Comparison of ENCODE assay signal across 8 mouse cellular contexts in genomic region chrX:94235190-94235555, GRCm38 (mm10). TPM values are rescaled to one million over a fixed set of nuclear protein-coding genes. Genes with fewer than 3 reads are reported as not detected.
DNase-seq lines count a peak whose midpoint lies in the region; ATAC-seq lines count a peak whose summit lies in the region.

No protein-coding gene starts in this region.

- H3K4me1 ChIP-seq in embryonic facial prominence, embryonic 13.5 days: no peaks in the 10 kb centered on the region
- H3K4me1 ChIP-seq in intestine, embryonic 14.5 days (replicated peaks; ENCODE audit: control insufficient read depth, insufficient read depth, low read length): no peaks in the 10 kb centered on the region
- no peaks in the 10 kb centered on the region for H3K4me1 ChIP-seq in stomach, embryonic 16.5 days (ENCODE audit: control insufficient read depth, insufficient read depth, low read length)

- peaks cover 66% of the 10 kb centered on the region for H3K27me3 ChIP-seq in embryonic facial prominence, embryonic 13.5 days
- H3K27me3 ChIP-seq in intestine, embryonic 14.5 days (replicated peaks; ENCODE audit: control insufficient read depth, insufficient read depth, low read length): 0 out of 2 replicates have a peak, but pooled peaks cover 32% of the 10 kb centered on the region
- peaks cover 24% of the 10 kb centered on the region; the same call in 1 of the 2 replicates for H3K27me3 ChIP-seq in stomach, embryonic 16.5 days (ENCODE audit: control insufficient read depth, insufficient read depth, low read length)

- peak overlapping the region; percentile 57 for H3K4me2 ChIP-seq in embryonic facial prominence, embryonic 13.5 days
- peak overlapping the region; percentile 51 for H3K4me2 ChIP-seq in intestine, embryonic 14.5 days (ENCODE audit: low read length)
- H3K4me2 ChIP-seq in stomach, embryonic 16.5 days (ENCODE audit: low read depth, low read length): peak overlapping the region; percentile 57

- H3K9ac ChIP-seq in embryonic facial prominence, embryonic 13.5 days: peak overlapping the region; percentile 82
- peak overlapping the region; percentile 67 for H3K9ac ChIP-seq in intestine, embryonic 14.5 days (ENCODE audit: low read length)
- H3K9ac ChIP-seq in stomach, embryonic 16.5 days (ENCODE audit: low read length): peak overlapping the region; percentile 79

- no peaks in the 10 kb centered on the region for H3K9me3 ChIP-seq in embryonic facial prominence, embryonic 13.5 days
- H3K9me3 ChIP-seq in intestine, embryonic 14.5 days (ENCODE audit: control insufficient read depth, low read length): no peaks in the 10 kb centered on the region
- H3K9me3 ChIP-seq in stomach, embryonic 16.5 days (replicated peaks; ENCODE audit: control insufficient read depth, low read length): no peaks in the 10 kb centered on the region

- H3K27ac ChIP-seq in embryonic facial prominence, embryonic 13.5 days: peak overlapping the region; percentile 85
- H3K27ac ChIP-seq in intestine, embryonic 14.5 days (ENCODE audit: low read depth): peak overlapping the region; percentile 84
- peak overlapping the region; percentile 41; the same call in 1 of the 2 replicates for H3K27ac ChIP-seq in stomach, embryonic 16.5 days (ENCODE audit: low read length)

- DNase-seq in adrenal gland, adult 18-20 months (ENCODE audit: low spot score in 2 of 2): peak; percentile 12 to 29
- no peak for DNase-seq in adrenal gland, postnatal 4 days (ENCODE audit: low spot score in 2 of 2)
- peak; percentile 46 for DNase-seq in retina, embryonic 14.5 days (ENCODE audit: low spot score)
- no peak for DNase-seq in retina, postnatal 1 day
- DNase-seq in intestine, embryonic 14.5 days (ENCODE audit: low spot score): no peak

- H3K36me3 ChIP-seq in embryonic facial prominence, embryonic 13.5 days: no peaks in the 10 kb centered on the region
- H3K36me3 ChIP-seq in intestine, embryonic 14.5 days (ENCODE audit: control insufficient read depth, insufficient read depth, low read length): no peaks in the 10 kb centered on the region
- H3K36me3 ChIP-seq in stomach, embryonic 16.5 days (ENCODE audit: control insufficient read depth, insufficient read depth, low read length): no peaks in the 10 kb centered on the region

- no peak for ATAC-seq in embryonic facial prominence, embryonic 13.5 days (ENCODE audit: insufficient number of reproducible peaks, insufficient read depth, low FRiP score, low TSS enrichment, low read depth)
- no peak; the same call in 1 of the 2 replicates for ATAC-seq in intestine, embryonic 14.5 days (replicated peaks; ENCODE audit: low FRiP score, low TSS enrichment, low read depth)
- ATAC-seq in megakaryocyte, adult 5-6 weeks (ENCODE audit: poor library complexity, severe bottlenecking): peak; percentile 26; the same call in 1 of the 2 replicates
- no peak; the same call in 1 of the 2 replicates for ATAC-seq in stomach, embryonic 16.5 days (ENCODE audit: insufficient read depth, low FRiP score)

- peak overlapping the region; percentile 60 for H3K4me3 ChIP-seq in embryonic facial prominence, embryonic 13.5 days
- peak overlapping the region; percentile 50 for H3K4me3 ChIP-seq in intestine, embryonic 14.5 days (ENCODE audit: low read depth, low read length)
- peak overlapping the region; percentile 66 for H3K4me3 ChIP-seq in stomach, embryonic 16.5 days (replicated peaks; ENCODE audit: low read length)

- 17% methylated on average over 35 of the region's 35 CpGs for WGBS in embryonic facial prominence, embryonic 13.5 days
- 22% methylated on average over 29 of the region's 35 CpGs for WGBS in intestine, embryonic 14.5 days
- WGBS in stomach, embryonic 16.5 days: 9% methylated on average over 31 of the region's 35 CpGs

RNA-seq across cellular contexts. Expression of gene Klhl15, which starts 0.8 kb away (rescaled TPM):
- 10 to 100 TPM; 12.0 to 15.1 TPM for total RNA-seq in adrenal gland, adult 18-20 months (2021)
- 10 to 100 TPM; 24.6 to 25.7 TPM for total RNA-seq in adrenal gland, postnatal 4 days (2021)
- polyA plus RNA-seq in embryonic facial prominence, embryonic 13.5 days (2015; fragmentation: Nextera tagmentation; extraction: Ambion mirVana): 8.4 and 10.9 TPM in 2 replicates
- polyA plus RNA-seq in intestine, embryonic 14.5 days (2014; fragmentation: Nextera tagmentation; extraction: Ambion mirVana): 10.4 and 11.6 TPM in 2 replicates
- 9.4 and 12.9 TPM in 2 replicates for total RNA-seq in megakaryocyte, adult 5-6 weeks (2015)
- total RNA-seq in megakaryocyte, adult 5-6 weeks (2017): 6.9 and 7.2 TPM in 2 replicates
- 8.4 and 8.5 TPM in 2 replicates for polyA plus RNA-seq in stomach, embryonic 16.5 days (2015; fragmentation: Nextera tagmentation; extraction: Ambion mirVana)

RNA-seq across cellular contexts. Expression of gene Eif2s3x, which starts 22.5 kb away (rescaled TPM):
- 100 to 1,000 TPM; 138 to 199 TPM for total RNA-seq in adrenal gland, adult 18-20 months (2021)
- 100 to 1,000 TPM; 124 to 178 TPM for total RNA-seq in adrenal gland, postnatal 4 days (2021)
- 81.1 and 82.7 TPM in 2 replicates for polyA plus RNA-seq in embryonic facial prominence, embryonic 13.5 days (2015; fragmentation: Nextera tagmentation; extraction: Ambion mirVana)
- polyA plus RNA-seq in intestine, embryonic 14.5 days (2014; fragmentation: Nextera tagmentation; extraction: Ambion mirVana): 75.5 and 123 TPM in 2 replicates
- 95.0 and 104 TPM in 2 replicates for total RNA-seq in megakaryocyte, adult 5-6 weeks (2015)
- total RNA-seq in megakaryocyte, adult 5-6 weeks (2017): 102 and 106 TPM in 2 replicates
- polyA plus RNA-seq in stomach, embryonic 16.5 days (2015; fragmentation: Nextera tagmentation; extraction: Ambion mirVana): 64.8 and 77.2 TPM in 2 replicates

Comparison
In these comparisons a context has a peak if more than half of its experiments do, and no peak if none do; other contexts are left out.
1. DNase-seq: peak in adrenal gland, adult 18-20 months (2 of 2) and retina, embryonic 14.5 days (single experiment); none in adrenal gland, postnatal 4 days (0 of 2), retina, postnatal 1 day (single experiment) and intestine, embryonic 14.5 days (single experiment).
2. Peak in every context shown above with its lines, with median percentiles within 50 percentile points of each other: H3K27ac ChIP-seq, H3K4me2 ChIP-seq, H3K4me3 ChIP-seq and H3K9ac ChIP-seq.